Comparison of ENCODE assay signal across 7 mouse cellular contexts in genomic region chr19:6427653-6428434, GRCm38 (mm10). TPM values are rescaled to one million over a fixed set of nuclear protein-coding genes. Genes with fewer than 3 reads are reported as not detected.
DNase-seq lines count a peak whose midpoint lies in the region; ATAC-seq lines count a peak whose summit lies in the region.

No protein-coding gene starts in this region.

- peak overlapping the region; percentile 37 for H3K4me3 ChIP-seq in forebrain, embryonic 16.5 days (replicated peaks; ENCODE audit: low read length)
- H3K4me3 ChIP-seq in limb, embryonic 10.5 days, result peak overlapping the region; percentile 49
- peak overlapping the region; percentile 26 for H3K4me3 ChIP-seq in midbrain, embryonic 15.5 days

- under 1% methylated on average over 73 of the region's 94 CpGs for WGBS in forebrain, embryonic 16.5 days
- 1% methylated on average over 92 of the region's 94 CpGs for WGBS in limb, embryonic 10.5 days
- 2% methylated on average over 84 of the region's 94 CpGs for WGBS in midbrain, embryonic 15.5 days

- H3K4me2 ChIP-seq in forebrain, embryonic 16.5 days (ENCODE audit: low read length), result peak overlapping the region; percentile 63
- peak overlapping the region; percentile 48 for H3K4me2 ChIP-seq in midbrain, embryonic 15.5 days

- DNase-seq in thymus, postnatal 4 days, result peak; percentile 56
- DNase-seq in thymus, postnatal 36 days, result no peak
- peak; percentile 69 for DNase-seq in limb, embryonic 10.5 days (ENCODE audit: low spot score)
- DNase-seq in thymus, adult 18-20 months, result no peak
- no peak for DNase-seq in spleen, postnatal 36 days (ENCODE audit: low spot score in 2 of 2)

- H3K27me3 ChIP-seq in forebrain, embryonic 16.5 days (replicated peaks; ENCODE audit: control insufficient read depth, insufficient read depth, low read length), result peaks cover 11% of the 10 kb centered on the region; the same call in 1 of the 2 replicates
- H3K27me3 ChIP-seq in limb, embryonic 10.5 days (ENCODE audit: low read depth, poor library complexity, severe bottlenecking), result peaks cover 87% of the 10 kb centered on the region
- 0 out of 2 replicates have a peak, but pooled peaks cover 3% of the 10 kb centered on the region for H3K27me3 ChIP-seq in midbrain, embryonic 15.5 days (replicated peaks)

- no peak overlapping the region for H3K27ac ChIP-seq in forebrain, embryonic 16.5 days (ENCODE audit: low read length)
- no peak overlapping the region for H3K27ac ChIP-seq in limb, embryonic 10.5 days
- H3K27ac ChIP-seq in midbrain, embryonic 15.5 days, result no peak overlapping the region; the same call in 1 of the 2 replicates

- H3K9me3 ChIP-seq in forebrain, embryonic 16.5 days (ENCODE audit: control insufficient read depth, low read length), result no peaks in the 10 kb centered on the region
- H3K9me3 ChIP-seq in limb, embryonic 10.5 days (replicated peaks), result no peaks in the 10 kb centered on the region
- no peaks in the 10 kb centered on the region for H3K9me3 ChIP-seq in midbrain, embryonic 15.5 days

- no peaks in the 10 kb centered on the region for H3K36me3 ChIP-seq in forebrain, embryonic 16.5 days (ENCODE audit: control insufficient read depth, insufficient read depth)
- H3K36me3 ChIP-seq in limb, embryonic 10.5 days, result no peaks in the 10 kb centered on the region
- no peaks in the 10 kb centered on the region for H3K36me3 ChIP-seq in midbrain, embryonic 15.5 days (replicated peaks)

- H3K4me1 ChIP-seq in forebrain, embryonic 16.5 days (replicated peaks; ENCODE audit: control insufficient read depth, insufficient read depth, low read length), result peaks cover 82% of the 10 kb centered on the region
- H3K4me1 ChIP-seq in limb, embryonic 10.5 days, result peaks cover 19% of the 10 kb centered on the region
- peaks cover 84% of the 10 kb centered on the region for H3K4me1 ChIP-seq in midbrain, embryonic 15.5 days

- H3K9ac ChIP-seq in forebrain, embryonic 16.5 days (replicated peaks; ENCODE audit: low read depth, low read length), result peak overlapping the region; percentile 53
- H3K9ac ChIP-seq in midbrain, embryonic 15.5 days, result 0 out of 2 replicates have a peak overlapping the region, but pooled peaks have one; percentile 31

- ATAC-seq in forebrain, embryonic 16.5 days, result no peak; the same call in 1 of the 2 replicates
- ATAC-seq in midbrain, embryonic 15.5 days (replicated peaks), result no peak

RNA-seq across cellular contexts. Expression of gene Nrxn2, which starts 9.3 kb away (rescaled TPM):
- polyA plus RNA-seq in forebrain, embryonic 16.5 days (2015; fragmentation: Nextera tagmentation; extraction: Ambion mirVana), result 28.1 and 28.5 TPM in 2 replicates
- 0.78 and 1.5 TPM in 2 replicates for polyA plus RNA-seq in limb, embryonic 10.5 days (2016; fragmentation: Nextera tagmentation; extraction: Ambion mirVana)
- polyA plus RNA-seq in midbrain, embryonic 15.5 days (2015; fragmentation: Nextera tagmentation; extraction: Ambion mirVana), result 44.6 and 44.9 TPM in 2 replicates

RNA-seq across cellular contexts. Expression of gene Rasgrp2, which starts 28.7 kb away (rescaled TPM):
- 48.8 and 60.8 TPM in 2 replicates for polyA plus RNA-seq in forebrain, embryonic 16.5 days (2015; fragmentation: Nextera tagmentation; extraction: Ambion mirVana)
- 14.6 and 16.7 TPM in 2 replicates for polyA plus RNA-seq in limb, embryonic 10.5 days (2016; fragmentation: Nextera tagmentation; extraction: Ambion mirVana)
- 73.1 and 93.6 TPM in 2 replicates for polyA plus RNA-seq in midbrain, embryonic 15.5 days (2015; fragmentation: Nextera tagmentation; extraction: Ambion mirVana)

RNA-seq across cellular contexts. Expression of gene Pygm, which starts 43.6 kb away (rescaled TPM):
- polyA plus RNA-seq in forebrain, embryonic 16.5 days (2015; fragmentation: Nextera tagmentation; extraction: Ambion mirVana), result 2.4 and 2.8 TPM in 2 replicates
- polyA plus RNA-seq in limb, embryonic 10.5 days (2016; fragmentation: Nextera tagmentation; extraction: Ambion mirVana), result 2.5 and 3.0 TPM in 2 replicates
- polyA plus RNA-seq in midbrain, embryonic 15.5 days (2015; fragmentation: Nextera tagmentation; extraction: Ambion mirVana), result 5.9 and 9.5 TPM in 2 replicates

Comparison
In these comparisons a context has a peak if more than half of its experiments do, and no peak if none do; other contexts are left out.
1. DNase-seq: peak in thymus, postnatal 4 days (single experiment) and limb, embryonic 10.5 days (single experiment); none in thymus, postnatal 36 days (0 of 2), thymus, adult 18-20 months (0 of 2) and spleen, postnatal 36 days (0 of 2).
2. RNA of gene Nrxn2, which starts 9.3 kb away (polyA plus RNA-seq): 44.6 to 44.9 TPM in midbrain, embryonic 15.5 days and 28.1 to 28.5 TPM in forebrain, embryonic 16.5 days; 0.78 to 1.5 TPM in limb, embryonic 10.5 days; every median in the first group is over 10 times any median in the second.
3. Peak in every context shown above with its lines, with median percentiles within 50 percentile points of each other: H3K4me3 ChIP-seq.